Mouse (Mus musculus) gastrocnemius, postnatal 4 days (tissue): ENCODE results near the gene Dnmt3a. TPM values are rescaled to one million over a fixed set of nuclear protein-coding genes. Genes with fewer than 3 reads are reported as not detected.

Experiments used
- DNase-seq, 2 experiments: peaks; one replicate each; pipeline ENCODE4 v3.0.0; 2021 to 2022; ENCODE audit warnings: low spot score in 2 of 2, mixed read lengths in 2 of 2
- long read RNA-seq, 2 experiments: library from polyadenylated mRNA; stranded (forward); transcript quantifications; one replicate each; pipeline ENCODE4 v2.0.0; 2021
- total RNA-seq, 2 experiments: library from RNA; stranded (reverse); gene quantifications; 2 replicates each; pipeline ENCODE4 v1.2.3; 2021

Dnmt3a gene
- 100 to 1,000 TPM; 155 to 169 TPM for total RNA-seq
- long read RNA-seq, experiment 1, full-length matches to known transcripts = 4 of 45 reads
- long read RNA-seq, experiment 1, partial matches to known transcripts = 13 of 45 reads
- long read RNA-seq, experiment 1, other reads (novel, unspliced or antisense) = 28 of 45 reads
- long read RNA-seq, experiment 2, full-length matches to known transcripts = 5 of 86 reads
- long read RNA-seq, experiment 2, partial matches to known transcripts = 22 of 86 reads
- long read RNA-seq, experiment 2, other reads (novel, unspliced or antisense) = 59 of 86 reads

DNA sequence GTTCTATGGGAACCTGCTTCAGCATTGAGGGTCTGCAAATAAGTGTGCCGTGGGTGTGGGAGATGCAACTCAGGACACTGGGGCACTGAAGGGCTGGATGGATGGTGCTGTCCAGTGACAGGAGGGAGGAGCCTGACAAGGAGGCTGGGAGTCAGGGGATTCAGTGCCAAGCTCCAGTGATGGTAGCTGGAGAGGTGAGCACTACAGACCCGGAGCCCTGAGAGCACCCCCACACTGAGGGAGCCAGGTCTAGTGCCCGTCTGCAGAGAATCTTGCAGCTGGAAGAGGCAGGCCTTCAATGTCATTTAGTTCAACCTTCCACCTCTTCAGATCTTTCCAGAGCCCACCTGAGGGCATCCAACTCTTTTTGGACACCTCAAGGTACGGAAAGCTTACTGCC, at the start of gene Dnmt3a:
Dnmt3a (plus strand) TSS at position 156 of the 400 bp plus-strand sequence.
- DNase-seq = no peak

DNA sequence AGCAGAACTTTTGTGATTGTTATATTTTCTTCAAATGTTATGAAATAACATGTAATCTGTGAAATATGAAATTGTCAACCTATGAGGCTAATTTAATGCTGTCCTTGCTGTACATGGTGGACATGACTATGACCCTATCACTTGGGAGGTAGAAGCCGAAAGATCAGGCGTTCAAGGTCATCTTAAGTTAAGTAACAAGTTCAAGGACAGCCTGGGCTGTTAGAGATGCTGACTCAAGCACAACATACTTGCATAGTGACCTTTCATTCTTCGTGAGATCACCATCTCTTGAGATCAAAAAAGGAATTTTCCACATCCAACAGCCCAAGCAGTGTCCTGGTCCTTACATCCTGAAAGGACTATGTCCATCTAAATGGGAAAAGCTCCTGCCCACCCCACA, 49.6 kb upstream of the Dnmt3a start:
- DNase-seq = no peak

DNA sequence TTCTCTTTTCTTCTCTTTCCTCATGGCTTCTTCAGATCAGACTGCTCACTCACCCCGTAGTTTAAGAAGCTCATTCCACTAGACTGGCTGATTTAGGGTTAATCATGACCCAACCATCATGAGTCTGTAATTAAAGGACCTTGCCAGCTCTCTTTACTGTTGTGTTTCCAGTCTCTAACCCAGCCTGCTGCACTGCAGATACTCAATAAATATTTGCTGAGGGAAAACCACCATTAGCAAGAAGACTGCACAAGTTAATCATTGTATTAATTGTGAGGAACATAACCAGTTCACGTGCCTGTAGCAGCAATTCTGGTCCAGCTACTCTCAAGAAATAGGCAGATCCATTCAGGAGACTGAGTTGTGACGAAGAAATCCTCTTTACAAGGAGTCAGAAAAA, 47.7 kb upstream of the Dnmt3a start:
- DNase-seq = no peak

DNA sequence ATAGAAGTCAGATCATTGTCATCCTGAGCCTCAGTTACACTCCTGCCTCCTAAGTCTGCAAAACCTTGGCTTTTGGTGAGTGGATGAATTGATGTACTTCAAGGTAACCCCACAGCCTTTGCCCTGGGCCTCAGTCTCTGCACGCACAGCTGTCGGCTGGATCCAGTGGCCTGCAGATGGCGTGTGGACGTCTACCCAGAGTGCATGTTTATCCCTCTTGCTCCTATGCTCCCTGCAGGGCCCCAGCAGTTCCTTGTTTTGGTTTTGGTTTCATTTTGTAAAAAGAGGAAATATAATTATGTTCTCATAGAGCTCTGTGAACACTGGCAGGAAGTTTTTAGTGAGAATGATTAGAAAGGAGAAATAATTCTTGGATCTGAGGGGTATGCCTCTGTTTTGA, 46.4 kb upstream of the Dnmt3a start:
- peak in 1 of 2 experiments; percentile 56 for DNase-seq

DNA sequence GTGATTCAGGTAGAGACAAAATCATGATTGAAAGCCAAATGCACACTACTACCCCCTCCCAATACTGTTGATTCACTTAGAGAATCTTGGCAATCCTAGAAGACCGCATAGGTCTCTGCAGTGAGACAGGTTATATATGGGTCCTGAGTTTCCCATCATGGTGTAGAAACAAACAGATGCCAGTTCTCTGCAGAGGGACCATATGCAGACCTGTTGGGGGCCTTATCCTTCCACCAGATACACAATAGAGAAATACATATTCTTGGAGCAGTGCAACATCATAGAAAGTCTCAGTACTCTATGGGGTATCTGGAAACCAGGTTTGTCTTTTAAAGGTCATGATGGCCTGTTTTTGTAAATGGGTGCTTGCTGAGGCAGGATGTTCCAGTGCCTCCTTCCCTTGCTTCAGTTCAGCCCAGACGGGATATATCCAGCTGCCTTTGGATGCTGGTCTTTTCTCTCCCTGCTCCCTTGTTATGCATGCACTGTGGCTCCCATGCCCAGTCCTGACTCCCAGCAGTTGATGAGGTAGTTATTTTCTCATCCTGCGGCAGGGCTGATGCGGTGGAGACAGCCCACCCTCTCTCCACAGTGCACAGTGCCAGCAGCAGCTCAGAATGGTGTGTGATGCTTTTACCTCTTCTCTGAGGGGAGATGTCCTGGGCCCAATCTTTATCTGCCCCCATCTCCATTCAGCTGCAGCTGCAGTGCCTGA, 44.8 kb upstream of the Dnmt3a start:
- no peak for DNase-seq

DNA sequence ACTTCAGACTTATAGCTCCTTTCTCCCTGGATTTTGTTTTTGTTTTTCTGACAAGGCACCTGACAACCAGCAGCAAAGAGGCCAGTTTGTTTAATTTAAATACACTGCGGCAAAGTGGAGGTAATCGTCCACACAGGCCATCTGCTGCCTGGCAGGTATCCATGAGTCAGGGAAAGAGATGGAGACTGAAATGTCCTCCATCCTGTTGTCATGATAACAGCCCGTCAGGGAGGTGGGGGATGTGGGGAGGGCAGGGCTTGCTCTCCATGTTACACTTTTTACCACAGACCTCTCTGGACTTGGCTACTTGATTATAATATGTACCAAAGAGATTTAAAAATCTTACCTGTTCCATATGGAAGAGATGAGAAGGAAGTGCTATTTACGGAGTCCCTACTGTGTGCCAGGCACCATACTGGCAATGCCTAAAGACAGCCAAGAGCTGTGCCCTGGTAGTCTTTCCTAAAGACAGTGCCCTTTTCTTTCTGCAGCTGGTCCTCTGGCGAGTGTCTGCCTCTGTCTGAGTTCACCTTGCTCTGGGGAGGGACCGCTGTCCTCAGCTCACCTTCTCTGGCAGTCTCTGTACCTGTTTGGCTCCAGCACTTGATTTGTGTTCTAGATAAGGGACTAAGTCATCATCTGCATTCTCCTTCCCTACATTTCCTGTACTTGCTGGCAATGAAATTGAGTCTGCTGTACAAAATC, 44.1 kb upstream of the Dnmt3a start:
- DNase-seq = no peak

DNA sequence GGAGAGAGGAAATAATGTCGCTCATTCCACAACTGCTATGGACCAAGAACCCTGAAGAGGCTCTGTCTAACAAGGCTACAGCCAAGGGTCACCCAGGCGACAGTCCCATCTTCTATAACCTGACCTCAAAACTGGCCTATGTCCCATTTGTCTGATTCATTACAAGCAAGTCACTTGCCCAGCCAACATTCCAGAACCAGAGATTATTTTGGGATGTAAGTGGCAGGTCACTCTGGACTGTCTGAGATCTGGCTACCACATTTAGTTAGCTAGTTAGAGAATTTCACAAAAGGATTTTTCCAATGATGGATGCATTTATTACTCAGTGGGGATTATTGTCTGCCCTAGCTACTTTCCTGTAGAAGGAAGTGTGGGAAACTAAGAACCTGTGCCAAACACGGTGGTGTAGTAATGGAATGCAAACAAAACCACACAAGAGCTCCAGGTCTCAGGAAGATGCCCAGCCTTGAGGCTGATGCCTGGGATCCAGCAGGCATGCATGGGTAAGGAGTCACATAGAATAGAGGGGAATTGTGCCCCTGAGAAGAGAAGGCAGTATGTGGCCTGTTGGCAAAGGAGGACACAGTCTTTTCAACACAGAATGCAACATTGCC, 41.5 kb upstream of the Dnmt3a start:
- no peak for DNase-seq

DNA sequence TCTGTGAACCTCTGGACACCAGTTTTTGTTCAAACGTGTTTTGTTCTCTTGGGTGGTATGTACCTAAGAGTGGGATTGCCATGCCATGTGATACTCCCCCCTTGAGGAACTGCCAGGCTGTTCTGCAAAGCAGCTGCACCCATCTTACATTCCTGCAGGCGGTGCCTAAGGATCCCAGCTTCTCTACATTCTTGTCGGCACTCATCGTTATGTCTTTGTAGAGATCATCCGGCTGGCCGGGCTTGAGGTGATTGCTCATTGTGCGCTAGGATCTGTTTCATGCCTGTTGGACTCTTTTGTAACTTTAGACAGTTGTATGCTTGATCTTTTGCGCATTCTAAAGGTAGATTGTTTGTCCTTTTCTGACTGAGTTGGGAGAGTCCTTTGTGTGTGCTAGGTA, 38.4 kb upstream of the Dnmt3a start:
- no peak for DNase-seq

DNA sequence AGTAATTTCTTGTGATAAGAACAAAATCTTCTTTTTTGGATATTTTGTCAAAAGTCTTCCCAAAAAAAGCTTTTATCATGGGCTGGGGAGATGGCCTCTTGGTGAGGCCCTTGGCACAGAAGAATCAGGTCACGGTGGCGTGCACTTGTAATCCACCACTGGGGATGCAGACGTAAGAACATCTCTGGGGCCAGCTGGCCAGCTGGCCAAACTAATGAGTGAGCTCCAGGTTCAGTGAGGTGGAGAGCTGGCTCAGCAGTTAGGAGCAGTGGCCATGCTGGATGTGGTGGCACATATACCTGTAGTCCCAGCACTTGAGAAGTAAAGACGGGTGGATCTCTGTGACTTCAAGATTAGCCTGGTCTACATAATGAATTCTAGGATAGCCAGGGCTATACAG, 37.4 kb upstream of the Dnmt3a start:
- no peak for DNase-seq

DNA sequence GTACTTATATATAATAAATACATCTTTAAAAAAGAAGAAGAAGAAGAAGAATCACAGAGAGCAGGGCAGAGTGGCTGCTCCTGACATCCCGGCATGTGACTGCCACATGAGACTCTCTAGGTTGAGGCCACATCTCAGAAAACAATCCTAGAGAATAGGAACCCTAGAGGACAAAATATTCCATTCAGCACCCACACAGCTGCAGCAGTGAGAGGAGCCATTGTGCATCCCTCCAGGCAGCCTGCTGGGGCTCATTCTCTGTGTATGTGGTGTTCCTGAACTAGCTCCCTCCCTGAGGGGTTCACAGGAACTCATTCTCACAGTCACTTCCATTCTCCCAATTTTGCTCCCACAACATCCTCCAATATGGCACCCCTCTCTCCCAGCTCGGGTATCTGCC, 35.3 kb upstream of the Dnmt3a start:
- no peak for DNase-seq

DNA sequence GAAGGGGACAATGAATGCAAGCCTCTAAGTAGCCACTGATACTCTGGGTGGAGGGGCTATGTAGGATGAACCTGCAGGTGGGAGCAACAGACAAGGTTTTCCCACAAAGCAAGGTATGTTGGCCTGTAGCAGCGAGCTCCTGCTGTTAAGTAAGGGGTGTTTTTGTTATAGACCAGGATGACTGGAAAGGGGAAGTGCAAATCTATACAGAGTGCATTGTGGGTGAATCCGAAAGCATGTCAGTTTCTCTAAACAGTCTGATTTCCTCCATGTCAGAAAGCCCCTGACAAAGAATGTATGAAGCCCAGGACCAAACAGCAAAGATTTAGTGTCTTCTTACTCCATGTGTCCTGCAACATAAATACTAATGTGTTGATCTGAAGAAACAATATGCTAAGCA, 34.7 kb upstream of the Dnmt3a start:
- DNase-seq = no peak

DNA sequence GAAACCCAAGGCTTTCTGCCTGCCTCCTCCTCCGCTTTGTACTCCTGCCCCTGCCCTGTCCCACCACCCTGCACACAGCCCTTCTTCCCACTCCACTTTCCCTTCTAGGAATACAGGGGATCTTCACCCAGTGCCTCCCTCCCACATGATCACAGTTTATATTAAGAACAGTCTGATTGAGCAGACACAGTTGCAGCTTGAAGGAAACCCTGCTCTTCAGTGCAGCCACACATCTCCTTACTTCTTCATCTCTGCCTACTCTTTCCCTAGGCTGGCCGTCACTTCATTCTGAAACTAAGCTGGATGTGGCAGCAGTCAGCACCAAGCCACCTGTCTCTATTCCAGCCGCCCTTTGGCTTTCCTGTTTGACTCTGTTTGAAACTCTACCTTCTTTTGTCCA, 32.2 kb upstream of the Dnmt3a start:
- no peak for DNase-seq

DNA sequence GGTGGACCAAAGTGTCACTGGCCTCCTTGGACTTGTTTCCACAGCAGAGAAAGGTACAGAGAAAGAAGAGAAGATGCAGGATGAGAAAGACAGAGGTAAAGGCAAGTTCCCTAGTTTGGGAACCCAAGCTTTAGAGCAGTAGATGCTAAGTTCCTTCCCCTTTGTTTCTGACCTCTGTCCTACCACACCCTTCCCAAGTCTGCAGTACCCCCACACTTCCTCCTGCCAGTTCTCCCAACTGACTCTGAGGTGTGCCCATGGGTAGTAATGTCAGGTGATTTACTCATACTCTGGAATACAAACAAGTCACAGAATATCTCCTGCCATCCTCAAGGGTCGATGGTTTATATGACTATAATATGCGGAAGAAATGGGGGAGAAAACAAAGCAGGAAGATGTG, 29.8 kb upstream of the Dnmt3a start:
- DNase-seq = no peak

DNA sequence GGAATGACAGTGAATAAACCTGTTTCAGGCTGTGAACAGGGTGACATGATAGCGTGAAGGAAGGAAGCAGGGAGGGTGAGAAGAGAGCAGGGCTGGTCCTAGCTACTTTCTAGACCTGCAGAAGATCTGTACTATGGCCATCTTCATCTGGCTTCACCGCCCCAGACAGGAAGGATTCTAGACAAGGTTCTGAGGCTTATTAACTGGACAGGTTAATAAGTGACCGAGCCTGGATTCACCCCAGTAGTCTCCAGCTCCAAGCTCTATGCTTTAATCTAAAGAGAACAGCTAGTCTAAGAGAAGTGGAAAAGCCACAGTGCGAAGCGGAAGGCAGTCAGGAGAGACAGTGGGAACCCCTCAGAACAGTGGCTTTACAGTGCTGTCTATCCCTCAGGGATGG, 28.1 kb upstream of the Dnmt3a start:
- no peak for DNase-seq

DNA sequence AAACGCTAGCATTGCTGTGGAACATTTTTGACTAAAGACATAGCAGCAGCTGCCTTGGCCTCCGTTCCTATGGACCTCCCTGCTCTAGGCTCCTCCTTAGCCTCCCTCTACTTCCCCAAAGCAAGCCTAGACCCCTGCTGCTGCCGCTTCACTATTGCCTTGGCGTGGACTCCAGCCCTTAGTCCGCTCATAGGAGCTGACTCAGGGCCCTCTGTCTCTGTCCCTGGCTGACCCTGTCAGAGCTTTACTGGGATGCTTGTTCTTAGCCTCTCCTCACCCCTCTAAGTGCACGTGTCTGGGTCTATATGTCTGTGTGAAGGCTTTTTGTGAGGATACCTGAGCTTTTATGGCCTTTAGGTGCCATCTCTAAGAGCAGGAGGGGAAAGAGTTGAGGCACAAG, 27.5 kb upstream of the Dnmt3a start:
- no peak for DNase-seq

DNA sequence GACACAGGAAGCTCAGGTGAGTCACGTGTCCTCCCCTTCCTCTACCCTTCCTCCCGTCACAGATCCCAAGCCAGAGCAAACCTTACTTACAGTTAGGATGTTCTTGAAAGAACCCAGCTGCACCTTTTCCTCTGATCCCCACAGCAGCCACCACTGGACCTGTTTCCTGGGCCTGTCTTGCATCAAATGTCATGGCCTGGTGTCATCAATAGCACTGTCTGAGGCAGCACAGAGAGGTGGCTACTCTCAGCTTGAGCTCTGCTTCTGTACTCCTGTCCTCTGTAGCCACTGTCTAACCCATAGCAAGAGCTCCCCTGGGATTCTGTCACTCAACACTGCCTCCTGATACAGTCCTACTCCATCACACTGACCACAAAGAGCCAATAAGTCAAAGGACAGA, 26.2 kb upstream of the Dnmt3a start:
- DNase-seq = no peak

DNA sequence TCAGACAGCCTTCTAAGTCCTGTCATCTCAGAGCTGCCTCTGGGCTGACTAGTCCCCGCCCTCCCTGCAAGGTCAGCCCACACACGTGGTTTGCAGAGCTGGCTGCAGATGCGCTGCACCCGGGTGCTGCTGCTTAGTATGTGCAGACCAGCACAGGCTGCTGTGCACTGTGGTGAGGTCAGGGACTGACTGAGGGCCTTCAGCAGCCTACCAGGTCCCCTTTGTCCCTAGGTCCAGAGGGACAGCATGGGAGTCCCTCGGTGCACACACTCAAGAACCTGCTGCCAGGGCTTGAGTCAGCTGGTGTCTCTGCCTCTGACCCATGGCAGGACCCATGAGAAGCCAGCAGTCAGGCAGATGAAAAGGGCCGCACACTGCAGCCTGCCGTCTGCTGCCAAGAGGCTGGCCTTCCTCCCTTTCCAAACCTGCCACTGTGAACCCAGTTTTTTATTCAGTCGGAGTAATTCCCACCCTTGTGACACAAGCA, 25.4 kb upstream of the Dnmt3a start:
- DNase-seq = peak; percentile 42 to 69

DNA sequence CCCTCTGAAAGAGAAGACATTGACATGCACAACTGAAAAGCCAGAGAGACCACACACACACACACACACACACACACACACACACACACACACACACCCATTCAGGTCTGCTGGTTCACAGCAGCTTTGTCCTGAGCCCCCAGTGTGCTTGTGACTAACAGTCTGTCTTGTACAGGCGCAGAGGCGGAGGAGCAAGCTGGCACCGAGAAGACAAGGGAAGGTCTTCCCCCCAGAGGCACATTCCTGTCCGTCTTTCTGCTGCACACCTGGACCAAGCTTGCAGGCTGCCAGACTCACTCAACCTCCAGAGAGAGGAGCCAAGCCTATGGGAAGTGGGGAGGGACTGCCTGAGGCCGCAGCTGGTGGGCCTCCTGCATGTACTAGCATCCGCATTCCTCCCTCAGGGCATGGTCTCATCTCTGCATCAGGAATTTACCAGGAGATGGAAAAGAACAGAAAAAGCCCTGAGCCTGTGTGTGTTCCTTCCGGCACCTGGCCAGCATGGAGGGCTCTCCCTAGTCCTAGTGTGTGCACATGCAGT, 24.8 kb upstream of the Dnmt3a start:
- DNase-seq = peak in 1 of 2 experiments; percentile 53

DNA sequence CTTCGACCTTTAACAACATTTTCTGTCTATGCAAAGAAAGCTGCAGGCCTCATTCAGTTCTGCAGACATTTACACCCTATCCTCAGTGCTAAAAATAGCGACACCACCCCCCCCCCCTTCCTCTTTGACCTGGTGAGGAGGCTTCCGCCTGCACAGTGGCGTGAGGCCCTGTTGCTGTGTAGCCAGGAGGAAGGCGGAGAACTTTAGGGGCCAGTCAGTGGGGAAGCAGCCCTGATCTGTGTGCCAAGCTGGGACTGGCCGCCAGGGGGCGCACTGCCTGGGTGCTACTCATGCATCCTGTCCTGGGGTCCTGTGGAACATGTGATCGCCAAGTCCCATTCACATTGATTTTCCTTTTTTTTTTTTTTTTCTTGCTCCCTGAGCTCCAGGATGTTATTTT, 24.3 kb upstream of the Dnmt3a start:
- DNase-seq = peak; percentile 93 to 94

DNA sequence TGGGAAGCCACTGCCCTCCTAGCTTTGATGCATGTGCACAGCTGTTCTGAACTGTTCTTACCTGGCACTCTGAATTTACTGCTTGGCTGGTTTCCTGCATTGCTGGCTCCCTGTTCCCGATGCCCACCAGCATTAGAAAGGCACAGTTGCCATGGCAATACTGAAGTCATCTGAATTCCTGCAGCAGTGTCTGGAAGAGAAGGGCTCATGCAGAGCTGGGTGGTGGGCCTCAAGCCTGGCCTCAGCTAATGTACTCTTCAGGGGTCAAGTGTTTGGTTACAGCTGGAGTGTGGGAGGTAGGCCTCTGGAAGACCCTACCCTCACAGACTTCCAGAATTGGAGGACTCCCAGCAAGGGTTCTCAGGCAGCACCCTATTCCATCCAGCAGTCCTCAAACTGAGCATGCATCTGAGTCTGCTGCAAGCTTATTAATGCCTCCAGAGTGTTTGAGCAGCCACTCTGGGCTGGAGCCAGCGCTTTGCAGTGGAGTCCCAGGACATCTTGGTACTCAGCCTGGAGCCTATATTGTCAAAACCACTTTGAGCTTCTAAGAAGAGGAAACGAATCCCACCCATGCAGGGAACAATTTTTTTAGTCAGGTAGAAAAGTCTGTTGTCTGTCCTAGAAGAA, 22.5 kb upstream of the Dnmt3a start:
- DNase-seq = no peak

DNA sequence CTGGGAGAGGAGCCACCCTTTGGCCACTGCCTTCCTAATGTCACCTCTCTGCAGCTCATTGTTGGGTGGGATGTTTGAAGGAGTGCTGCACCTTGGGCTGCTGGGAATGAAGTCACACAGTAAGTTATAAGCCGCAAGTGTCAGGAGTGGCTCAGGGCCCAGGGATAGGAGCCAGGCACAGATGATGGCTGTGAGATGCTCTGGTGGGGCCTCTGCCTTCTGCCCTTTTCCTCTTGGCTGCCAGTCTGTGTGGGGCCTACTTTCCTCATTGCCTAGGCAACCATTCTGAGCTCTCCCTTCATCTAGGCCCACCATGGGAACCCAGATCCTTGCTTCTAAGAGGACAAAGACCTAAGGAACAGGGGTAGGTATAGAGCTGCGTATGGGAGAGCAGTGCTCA, 21.5 kb upstream of the Dnmt3a start:
- no peak for DNase-seq
